Mouse (Mus musculus) liver, adult (tissue): ENCODE data around the gene Vps4a.

Experiments used
- GATA4 ChIP-seq: IDR thresholded peaks from 2 replicates; pipeline ENCODE4 v1.6.1; 2014; ENCODE audit warnings: mild to moderate bottlenecking, low read length; ENCODE audit not compliant: insufficient replicate concordance

Gene Vps4a

GRCm38 (mm10) chr8:107085358-107085757, 54.3 kb downstream of the Vps4a start:
- TF ChIP-seq GATA4, result no peak

DNA sequence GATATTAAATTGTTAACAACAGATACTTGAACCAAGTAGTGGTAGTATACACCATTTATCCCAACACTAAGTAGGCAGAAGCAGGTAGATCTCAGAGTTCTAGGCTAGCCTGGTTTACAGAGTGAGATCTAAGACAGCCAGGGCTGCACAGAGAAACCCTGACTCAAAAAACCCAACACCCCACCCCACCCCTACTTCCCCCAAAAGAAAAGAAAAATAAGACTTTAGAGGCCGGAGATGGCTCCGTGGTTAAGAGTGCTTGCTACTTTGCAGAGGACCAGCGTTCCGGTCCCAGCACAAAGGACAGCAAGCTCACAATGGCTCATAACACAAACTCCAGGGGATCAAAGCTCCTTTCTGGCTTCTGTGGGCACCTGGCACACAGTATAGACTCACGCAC, 55.0 kb downstream of the Vps4a start:
- TF ChIP-seq GATA4, result no peak

- no peak for TF ChIP-seq GATA4
Measured at GRCm38 (mm10) chr8:107088526-107089063, 57.6 kb downstream of the Vps4a start.

GRCm38 (mm10) chr8:107090531-107090930, 59.5 kb downstream of the Vps4a start:
- no peak for TF ChIP-seq GATA4
